Mouse (Mus musculus) neural tube, embryonic 12.5 days (tissue): ENCODE measurements around the gene Rer1. TPM values are rescaled to one million over a fixed set of nuclear protein-coding genes. Genes with fewer than 3 reads are reported as not detected.

Experiments used
- ATAC-seq: fragments of 200-750 bp; cut with Nextera tagmentation; 2 replicates; pipeline ENCODE4 v1.8.0; 2017; ENCODE audit warnings: low read depth, mild to moderate bottlenecking, moderate TSS enrichment, moderate library complexity; ENCODE audit not compliant: low FRiP score
- H3K27ac ChIP-seq: fragments of 300-500 bp; sonication (generic); 2 replicates; pipeline ENCODE4 v1.5.1; 2016
- H3K27me3 ChIP-seq: fragments of 300-500 bp; sonication (generic); replicated peaks from 2 replicates; pipeline ENCODE4 v1.6.1; 2016; ENCODE audit warnings: mild to moderate bottlenecking
- H3K36me3 ChIP-seq: fragments of 300-500 bp; sonication (generic); 2 replicates; pipeline ENCODE4 v1.6.1; 2016; ENCODE audit warnings: mild to moderate bottlenecking
- H3K4me1 ChIP-seq: fragments of 300-500 bp; sonication (generic); 2 replicates; pipeline ENCODE4 v1.6.1; 2016
- H3K4me2 ChIP-seq: fragments of 300-500 bp; sonication (generic); replicated peaks from 2 replicates; pipeline ENCODE4 v1.6.1; 2016; ENCODE audit warnings: mild to moderate bottlenecking
- H3K4me3 ChIP-seq: fragments of 300-500 bp; sonication (generic); 2 replicates; pipeline ENCODE4 v1.5.1; 2016
- H3K9ac ChIP-seq: fragments of 300-500 bp; sonication (generic); 2 replicates; pipeline ENCODE4 v1.6.1; 2016; ENCODE audit warnings: mild to moderate bottlenecking
- H3K9me3 ChIP-seq: fragments of 300-500 bp; sonication (generic); 2 replicates; pipeline ENCODE4 v1.6.1; 2016; ENCODE audit warnings: mild to moderate bottlenecking
- WGBS: fragments of 180-500 bp; shearing (Covaris S2); methylation state at CpG from one replicate; pipeline ENCODE4 v1.1.7; 2016; 5-methylcytosine and 5-hydroxymethylcytosine counted together
- polyA plus RNA-seq: library from polyadenylated mRNA; unstranded; fragments of >200 nt; fragmentation: Nextera tagmentation; extraction: Ambion mirVana; gene quantifications from 2 replicates; pipeline ENCODE4 v1.2.1, GENCODE M21; 2016

Gene Rer1
- polyA plus RNA-seq, 1 experiment from 2014 or later = 135 TPM

GRCm38 (mm10) chr4:155098572-155098971, 12.4 kb upstream of the Rer1 start:
- no peak overlapping the region for H3K9ac ChIP-seq
- WGBS = 72% methylated on average over 4 of the region's 4 CpGs
- no peak overlapping the region for H3K4me3 ChIP-seq
- H3K36me3 ChIP-seq = no peaks in the 10 kb centered on the region
- H3K4me1 ChIP-seq = peaks cover 3% of the 10 kb centered on the region; the same call in 1 of the 2 replicates
- H3K4me2 ChIP-seq = no peak overlapping the region
- no peak for ATAC-seq
- no peaks in the 10 kb centered on the region for H3K27me3 ChIP-seq
- no peak overlapping the region for H3K27ac ChIP-seq
- no peaks in the 10 kb centered on the region for H3K9me3 ChIP-seq

GRCm38 (mm10) chr4:155097452-155097851, 11.3 kb upstream of the Rer1 start:
- Histone ChIP-seq H3K9ac (no peak overlapping the region), H3K9me3 (no peaks in the 10 kb centered on the region), H3K4me2 (no peak overlapping the region), H3K36me3 (no peaks in the 10 kb centered on the region), H3K27me3 (no peaks in the 10 kb centered on the region), H3K4me1 (peaks cover 3% of the 10 kb centered on the region; the same call in 1 of the 2 replicates), H3K4me3 (no peak overlapping the region), H3K27ac (no peak overlapping the region)
- ATAC-seq = no peak
- WGBS = 89% methylated on average over 6 of the region's 6 CpGs

GRCm38 (mm10) chr4:155095967-155096366, 9.8 kb upstream of the Rer1 start:
- 84% methylated on average over 8 of the region's 8 CpGs for WGBS
- ATAC-seq = no peak
- H3K9ac ChIP-seq = no peak overlapping the region
- H3K4me2 ChIP-seq = no peak overlapping the region
- H3K4me3 ChIP-seq = no peak overlapping the region
- H3K27ac ChIP-seq = no peak overlapping the region
- H3K4me1 ChIP-seq = peaks cover 3% of the 10 kb centered on the region; the same call in 1 of the 2 replicates
- no peaks in the 10 kb centered on the region for H3K9me3 ChIP-seq
- H3K27me3 ChIP-seq = no peaks in the 10 kb centered on the region
- H3K36me3 ChIP-seq = no peaks in the 10 kb centered on the region

GRCm38 (mm10) chr4:155095238-155095900, 9.2 kb upstream of the Rer1 start:
- Histone ChIP-seq H3K9ac (no peak overlapping the region), H3K4me3 (no peak overlapping the region), H3K9me3 (no peaks in the 10 kb centered on the region), H3K4me2 (0 out of 2 replicates have a peak overlapping the region, but pooled peaks have one; percentile 27), H3K36me3 (no peaks in the 10 kb centered on the region), H3K4me1 (peaks cover 3% of the 10 kb centered on the region; the same call in 1 of the 2 replicates), H3K27ac (no peak overlapping the region), H3K27me3 (no peaks in the 10 kb centered on the region)
- WGBS = 38% methylated on average over 8 of the region's 8 CpGs
- peak; percentile 82 for ATAC-seq

GRCm38 (mm10) chr4:155094565-155094964, 8.4 kb upstream of the Rer1 start:
- H3K4me3 ChIP-seq = no peak overlapping the region
- ATAC-seq = peak; percentile 76
- H3K9me3 ChIP-seq = no peaks in the 10 kb centered on the region
- no peak overlapping the region for H3K27ac ChIP-seq
- H3K36me3 ChIP-seq = no peaks in the 10 kb centered on the region
- H3K4me2 ChIP-seq = no peak overlapping the region
- 67% methylated on average over 3 of the region's 3 CpGs for WGBS
- no peaks in the 10 kb centered on the region for H3K27me3 ChIP-seq
- H3K9ac ChIP-seq = no peak overlapping the region
- peaks cover 3% of the 10 kb centered on the region; the same call in 1 of the 2 replicates for H3K4me1 ChIP-seq

GRCm38 (mm10) chr4:155093431-155094149, 7.4 kb upstream of the Rer1 start:
- Histone ChIP-seq H3K9me3 (no peaks in the 10 kb centered on the region), H3K4me3 (no peak overlapping the region), H3K4me2 (no peak overlapping the region), H3K9ac (no peak overlapping the region), H3K4me1 (peaks cover 3% of the 10 kb centered on the region; the same call in 1 of the 2 replicates), H3K27ac (no peak overlapping the region), H3K36me3 (no peaks in the 10 kb centered on the region), H3K27me3 (no peaks in the 10 kb centered on the region)
- 78% methylated on average over 7 of the region's 7 CpGs for WGBS
- no peak for ATAC-seq

- no peak overlapping the region for H3K27ac ChIP-seq
- peaks cover 3% of the 10 kb centered on the region; the same call in 1 of the 2 replicates for H3K4me1 ChIP-seq
- no peak overlapping the region for H3K4me3 ChIP-seq
- H3K9me3 ChIP-seq = no peaks in the 10 kb centered on the region
- ATAC-seq = no peak
- 92% methylated on average over 19 of the region's 19 CpGs for WGBS
- no peak overlapping the region for H3K4me2 ChIP-seq
- no peaks in the 10 kb centered on the region for H3K36me3 ChIP-seq
- H3K9ac ChIP-seq = no peak overlapping the region
- H3K27me3 ChIP-seq = no peaks in the 10 kb centered on the region
These were observed 6.7 kb upstream of the Rer1 start for GRCm38 (mm10) chr4:155092718-155093430.

- Histone ChIP-seq H3K36me3 (no peaks in the 10 kb centered on the region), H3K4me3 (no peak overlapping the region), H3K9me3 (no peaks in the 10 kb centered on the region), H3K4me2 (no peak overlapping the region), H3K27me3 (no peaks in the 10 kb centered on the region), H3K9ac (no peak overlapping the region), H3K4me1 (peaks cover 14% of the 10 kb centered on the region), H3K27ac (no peak overlapping the region)
- ATAC-seq = no peak
- 91% methylated on average over 13 of the region's 13 CpGs for WGBS
These were observed 4.7 kb upstream of the Rer1 start for GRCm38 (mm10) chr4:155090688-155091449.

- Histone ChIP-seq H3K27ac (no peak overlapping the region), H3K36me3 (no peaks in the 10 kb centered on the region), H3K4me3 (no peak overlapping the region), H3K9ac (no peak overlapping the region), H3K4me2 (no peak overlapping the region), H3K9me3 (no peaks in the 10 kb centered on the region), H3K4me1 (peaks cover 15% of the 10 kb centered on the region), H3K27me3 (no peaks in the 10 kb centered on the region)
- 97% methylated on average over 4 of the region's 4 CpGs for WGBS
- ATAC-seq = no peak
These were observed 4.0 kb upstream of the Rer1 start for GRCm38 (mm10) chr4:155090147-155090546.

GRCm38 (mm10) chr4:155089241-155089640, 3.1 kb upstream of the Rer1 start:
- H3K4me1 ChIP-seq = peaks cover 23% of the 10 kb centered on the region
- no peak for ATAC-seq
- H3K27me3 ChIP-seq = no peaks in the 10 kb centered on the region
- no peak overlapping the region for H3K27ac ChIP-seq
- no peak overlapping the region for H3K9ac ChIP-seq
- H3K4me2 ChIP-seq = no peak overlapping the region
- H3K4me3 ChIP-seq = no peak overlapping the region
- no peaks in the 10 kb centered on the region for H3K9me3 ChIP-seq
- no peaks in the 10 kb centered on the region for H3K36me3 ChIP-seq
- 88% methylated on average over 5 of the region's 5 CpGs for WGBS

GRCm38 (mm10) chr4:155085206-155086107, 725 bp downstream of the Rer1 start:
- Histone ChIP-seq H3K4me3 (peak overlapping the region; percentile 98), H3K27ac (peak overlapping the region; percentile 86), H3K9me3 (no peaks in the 10 kb centered on the region), H3K4me1 (peaks cover 30% of the 10 kb centered on the region), H3K27me3 (no peaks in the 10 kb centered on the region), H3K4me2 (peak overlapping the region; percentile 97), H3K36me3 (peaks cover 28% of the 10 kb centered on the region), H3K9ac (peak overlapping the region; percentile 92)
- WGBS = 9% methylated on average over 35 of the region's 35 CpGs
- no peak; the same call in 1 of the 2 replicates for ATAC-seq
